Mouse (Mus musculus) kidney, embryonic 16.5 days (tissue): ENCODE results near the gene Lce1j. TPM values are rescaled to one million over a fixed set of nuclear protein-coding genes. Genes with fewer than 3 reads are reported as not detected.
"Not testable (repeated sequence)": the region's sequence is repeated elsewhere in the genome, so short reads cannot be mapped to it uniquely, and the experiment has no call there.

Experiments
- ATAC-seq: fragments of 200-750 bp; cut with Nextera tagmentation; 2 replicates; pipeline ENCODE4 v1.8.0; 2017; ENCODE audit warnings: moderate TSS enrichment; ENCODE audit not compliant: low FRiP score, low TSS enrichment
- H3K27ac ChIP-seq: fragments of 300-500 bp; sonication (generic); 2 replicates; pipeline ENCODE4 v1.5.1; 2014; ENCODE audit warnings: low read length
- H3K27me3 ChIP-seq: fragments of 300-500 bp; sonication (generic); 2 replicates; pipeline ENCODE4 v1.6.1; 2014; ENCODE audit warnings: low read length, control low read depth, mixed read lengths; ENCODE audit not compliant: insufficient read depth
- H3K36me3 ChIP-seq: fragments of 300-500 bp; sonication (generic); 2 replicates; pipeline ENCODE4 v1.6.1; 2014; ENCODE audit warnings: low read length, control low read depth, mixed read lengths; ENCODE audit not compliant: insufficient read depth
- H3K4me1 ChIP-seq: fragments of 300-500 bp; sonication (generic); 2 replicates; pipeline ENCODE4 v1.6.1; 2014; ENCODE audit warnings: low read length, control low read depth, mixed read lengths; ENCODE audit not compliant: insufficient read depth
- H3K4me2 ChIP-seq: fragments of 300-500 bp; sonication (generic); replicated peaks from 2 replicates; pipeline ENCODE4 v1.6.1; 2014; ENCODE audit warnings: low read depth, low read length
- H3K4me3 ChIP-seq: fragments of 300-500 bp; sonication (generic); 2 replicates; pipeline ENCODE4 v1.5.1; 2014; ENCODE audit warnings: mild to moderate bottlenecking, low read length
- H3K9ac ChIP-seq: fragments of 300-500 bp; sonication (generic); replicated peaks from 2 replicates; pipeline ENCODE4 v1.6.1; 2014; ENCODE audit warnings: low read length
- H3K9me3 ChIP-seq: fragments of 300-500 bp; sonication (generic); 2 replicates; pipeline ENCODE4 v1.6.1; 2016; ENCODE audit warnings: low read length, control low read depth
- whole genome bisulfite sequencing: fragments of 180-500 bp; shearing (Covaris S2); extraction: QIAGEN DNeasy Blood & Tissue Kit; methylation state at CpG from one replicate; pipeline ENCODE4 v1.1.7; 2014; 5-methylcytosine and 5-hydroxymethylcytosine counted together
- polyA plus RNA-seq: library from polyadenylated mRNA; unstranded; fragments of >200 nt; fragmentation: Nextera tagmentation; extraction: Ambion mirVana; gene quantifications from 2 replicates; pipeline ENCODE4 v1.2.1, GENCODE M21; 2015

The Lce1j gene
- polyA plus RNA-seq: not detected in 2 replicates

DNA sequence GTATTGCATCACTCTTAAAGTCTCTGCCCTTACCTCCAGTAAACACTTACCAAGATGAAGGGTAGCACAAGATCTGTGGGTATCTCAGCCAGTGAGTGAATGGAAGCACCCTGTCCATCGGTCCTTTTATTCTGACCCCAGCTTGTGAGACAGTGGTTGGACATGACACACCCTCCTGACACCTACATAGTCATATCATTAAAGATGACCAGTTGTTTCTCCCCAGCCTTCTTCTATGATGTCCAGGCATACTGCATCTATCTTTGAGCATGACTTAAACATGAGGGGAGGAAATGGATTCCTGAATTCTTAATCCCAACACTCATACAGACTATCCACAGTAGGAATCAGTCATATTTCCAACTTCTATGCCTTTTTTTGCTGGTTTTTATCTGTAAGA lies at the start of gene Lce1j:
Lce1j (minus strand) TSS at position 101 of the 400 bp plus-strand sequence.
- ATAC-seq: no peak
- H3K4me1 ChIP-seq: no peaks in the 10 kb centered on the region
- H3K4me3 ChIP-seq: no peak within 1 kb of the TSS
- H3K9ac ChIP-seq: no peak within 1 kb of the TSS
- no peak within 1 kb of the TSS for H3K4me2 ChIP-seq
- WGBS: 91% methylated on average over 1 of the region's 1 CpGs
- H3K27ac ChIP-seq: no peak within 1 kb of the TSS
- no peaks in the 10 kb centered on the region for H3K27me3 ChIP-seq
- no peaks in the 10 kb centered on the region for H3K36me3 ChIP-seq
- H3K9me3 ChIP-seq: no peaks in the 10 kb centered on the region

DNA sequence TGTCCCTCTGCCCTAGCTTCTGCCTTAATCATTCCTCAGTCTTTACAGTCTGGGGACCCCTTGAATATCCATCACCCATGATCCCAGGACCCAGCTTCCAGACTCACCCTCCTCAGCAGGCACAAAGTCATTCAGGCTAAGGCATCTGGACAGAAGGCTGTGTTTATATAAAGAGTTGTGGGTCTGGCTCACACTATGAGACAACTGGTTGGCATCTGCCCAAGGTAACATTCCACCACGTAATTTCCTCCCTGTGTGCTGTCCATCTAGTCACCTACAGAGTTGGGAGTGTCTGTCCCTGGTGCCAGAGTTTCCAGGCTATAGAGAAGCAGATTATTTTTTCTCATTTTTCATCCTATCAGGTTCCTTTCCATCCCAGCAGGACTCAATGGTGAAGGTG lies 36.8 kb upstream of the Lce1j start, which contains the start of gene Kprp:
Kprp (minus strand) TSS at position 140 of the 400 bp plus-strand sequence.
- Histone ChIP-seq H3K9me3 (no peaks in the 10 kb centered on the region), H3K36me3 (no peaks in the 10 kb centered on the region), H3K9ac (no peak within 1 kb of the TSS), H3K27ac (no peak within 1 kb of the TSS), H3K4me3 (no peak within 1 kb of the TSS), H3K4me1 (no peaks in the 10 kb centered on the region), H3K27me3 (no peaks in the 10 kb centered on the region), H3K4me2 (no peak within 1 kb of the TSS)
- 39% methylated on average over 1 of the region's 1 CpGs for WGBS
- ATAC-seq: no peak

GRCm38 (mm10) chr3:92825808-92826207 lies 35.5 kb upstream of the Lce1j start:
- Histone ChIP-seq H3K4me2 (no peak overlapping the region), H3K27me3 (no peaks in the 10 kb centered on the region), H3K4me1 (no peaks in the 10 kb centered on the region), H3K9ac (no peak overlapping the region), H3K4me3 (no peak overlapping the region), H3K36me3 (no peaks in the 10 kb centered on the region), H3K27ac (no peak overlapping the region), H3K9me3 (no peaks in the 10 kb centered on the region)
- ATAC-seq: no peak
- 42% methylated on average over 1 of the region's 1 CpGs for WGBS

DNA sequence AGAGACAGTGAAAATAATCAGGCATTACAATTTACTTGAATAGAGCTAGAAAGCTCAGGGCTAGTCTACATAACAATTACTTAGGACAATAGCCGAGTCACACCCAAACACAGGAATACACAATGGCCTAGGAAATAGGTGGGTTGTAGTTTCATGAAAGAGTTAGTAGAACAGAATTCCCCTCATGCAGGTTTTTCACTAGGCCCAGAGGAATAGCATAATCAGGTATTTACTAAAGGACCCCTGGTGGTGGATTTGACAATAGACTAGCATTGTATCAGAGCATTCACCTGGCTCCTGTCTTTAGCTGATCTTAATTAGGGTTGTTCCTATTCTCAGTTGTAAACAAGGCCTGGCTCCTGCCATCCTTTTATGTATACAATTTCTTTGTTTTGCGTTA lies 25.7 kb upstream of the Lce1j start:
- H3K27ac ChIP-seq, H3K9me3 ChIP-seq, H3K9ac ChIP-seq, H3K36me3 ChIP-seq, ATAC-seq, H3K27me3 ChIP-seq, H3K4me2 ChIP-seq, H3K4me3 ChIP-seq, H3K4me1 ChIP-seq: not testable (repeated sequence)
- WGBS: 87% methylated on average over 2 of the region's 2 CpGs

- Histone ChIP-seq H3K27ac (no peak overlapping the region), H3K4me1 (no peaks in the 10 kb centered on the region), H3K27me3 (no peaks in the 10 kb centered on the region), H3K9ac (no peak overlapping the region), H3K4me3 (no peak overlapping the region), H3K4me2 (no peak overlapping the region), H3K9me3 (no peaks in the 10 kb centered on the region), H3K36me3 (no peaks in the 10 kb centered on the region)
- no peak for ATAC-seq
- 91% methylated on average over 3 of the region's 3 CpGs for WGBS
Measured at GRCm38 (mm10) chr3:92815581-92815980, 25.3 kb upstream of the Lce1j start.

- Histone ChIP-seq H3K9ac (no peak within 1 kb of the TSS), H3K4me3 (no peak within 1 kb of the TSS), H3K4me1 (no peaks in the 10 kb centered on the region), H3K36me3 (no peaks in the 10 kb centered on the region), H3K27me3 (no peaks in the 10 kb centered on the region), H3K27ac (no peak within 1 kb of the TSS), H3K9me3 (no peaks in the 10 kb centered on the region), H3K4me2 (no peak within 1 kb of the TSS)
- no peak for ATAC-seq
Measured at GRCm38 (mm10) chr3:92807791-92808190, 17.5 kb upstream of the Lce1j start, which contains the start of gene Lce1k. TSS of gene Lce1k (minus strand) at chr3:92807891.

- Histone ChIP-seq H3K4me3 (no peak within 1 kb of the TSS), H3K36me3 (no peaks in the 10 kb centered on the region), H3K27me3 (no peaks in the 10 kb centered on the region), H3K9ac (no peak within 1 kb of the TSS), H3K27ac (no peak within 1 kb of the TSS), H3K9me3 (no peaks in the 10 kb centered on the region), H3K4me1 (no peaks in the 10 kb centered on the region), H3K4me2 (no peak within 1 kb of the TSS)
- WGBS: 86% methylated on average over 1 of the region's 1 CpGs
- ATAC-seq: no peak
Measured at GRCm38 (mm10) chr3:92778799-92779198, 11.5 kb downstream of the Lce1j start, which contains the start of gene Lce1i. TSS of gene Lce1i (minus strand) at chr3:92778899.

- Histone ChIP-seq H3K27ac (no peak overlapping the region), H3K36me3 (no peaks in the 10 kb centered on the region), H3K27me3 (no peaks in the 10 kb centered on the region), H3K9me3 (no peaks in the 10 kb centered on the region), H3K4me2 (no peak overlapping the region), H3K4me3 (no peak overlapping the region), H3K9ac (no peak overlapping the region), H3K4me1 (no peaks in the 10 kb centered on the region)
- WGBS: 26% methylated on average over 3 of the region's 3 CpGs
- no peak for ATAC-seq
Measured at GRCm38 (mm10) chr3:92771573-92771972, 18.7 kb downstream of the Lce1j start.

- Histone ChIP-seq H3K36me3 (no peaks in the 10 kb centered on the region), H3K27ac (no peak within 1 kb of the TSS), H3K4me1 (no peaks in the 10 kb centered on the region), H3K4me2 (no peak within 1 kb of the TSS), H3K27me3 (no peaks in the 10 kb centered on the region), H3K9ac (no peak within 1 kb of the TSS), H3K4me3 (no peak within 1 kb of the TSS), H3K9me3 (no peaks in the 10 kb centered on the region)
- no peak for ATAC-seq
- 84% methylated on average over 1 of the region's 1 CpGs for WGBS
Measured at GRCm38 (mm10) chr3:92764965-92765364, 25.3 kb downstream of the Lce1j start, which contains the start of gene Lce1h. TSS of gene Lce1h (minus strand) at chr3:92765065.

DNA sequence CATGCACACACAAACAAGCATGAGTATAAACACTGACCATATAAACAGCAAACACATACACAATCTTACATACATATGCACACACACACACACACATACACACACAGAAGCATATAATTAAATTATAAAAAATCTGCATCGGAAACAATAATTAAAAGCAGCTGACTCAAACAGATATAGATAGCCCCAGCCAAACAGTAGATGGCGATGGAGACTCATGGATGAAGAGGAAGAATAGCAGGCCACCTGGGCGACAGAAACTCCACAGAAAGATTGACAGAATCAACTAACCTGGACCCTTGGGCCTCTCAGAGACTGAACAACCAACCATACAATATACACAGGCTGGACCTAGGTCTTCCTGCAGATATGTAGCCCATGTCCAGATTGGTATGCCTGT lies 37.1 kb downstream of the Lce1j start:
- no peaks in the 10 kb centered on the region for H3K27me3 ChIP-seq
- H3K27ac ChIP-seq: no peak overlapping the region
- 49% methylated on average over 3 of the region's 3 CpGs for WGBS
- H3K4me2 ChIP-seq: no peak overlapping the region
- H3K9me3 ChIP-seq: no peaks in the 10 kb centered on the region
- H3K4me1 ChIP-seq: no peaks in the 10 kb centered on the region
- no peak overlapping the region for H3K9ac ChIP-seq
- no peak overlapping the region for H3K4me3 ChIP-seq
- no peaks in the 10 kb centered on the region for H3K36me3 ChIP-seq
- no peak for ATAC-seq
